In the genomic region with DNA sequence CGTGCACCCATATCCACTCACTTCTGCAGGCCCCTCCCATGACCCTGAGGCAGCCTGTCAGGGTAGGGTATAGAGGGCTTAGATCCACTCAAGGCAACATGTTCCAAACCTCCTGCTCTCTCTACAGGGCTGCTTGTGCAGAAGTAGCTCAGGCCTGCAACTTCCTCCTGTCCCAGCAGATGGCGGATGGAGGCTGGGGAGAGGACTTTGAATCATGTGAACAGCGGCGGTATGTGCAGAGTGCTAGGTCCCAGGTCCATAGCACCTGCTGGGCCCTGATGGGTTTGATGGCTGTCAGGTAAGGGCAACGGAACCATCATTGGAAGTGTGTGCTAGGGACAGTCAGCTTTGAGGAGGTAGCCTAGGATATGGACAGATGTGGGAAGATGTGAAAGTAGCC, we compare ENCODE assay signal across 13 mouse cellular contexts. TPM values are rescaled to one million over a fixed set of nuclear protein-coding genes. Genes with fewer than 3 reads are reported as not detected.
A peak's percentile ranks its signal among the peaks of the same experiment; 100 is the strongest.
DNase-seq lines count a peak whose midpoint lies in the region; ATAC-seq and TF ChIP-seq lines count a peak whose summit lies in the region.
"Had no signal": no experiment of that assay in that cellular context is flagged by ENCODE, and none has a peak within 500 bp of the region (broad histone marks: within the 10 kb centered on the region; RNA-seq: fewer than 3 reads in every experiment).

No protein-coding gene starts in this region.

- no peaks in the 10 kb centered on the region for H3K9me3 ChIP-seq in kidney, postnatal 0 days (replicated peaks; ENCODE audit: low read length)
- no peaks in the 10 kb centered on the region for H3K9me3 ChIP-seq in midbrain, postnatal 0 days (ENCODE audit: low read length)
- H3K9me3 ChIP-seq in midbrain, embryonic 16.5 days (replicated peaks; ENCODE audit: control insufficient read depth, low read length, poor library complexity, severe bottlenecking): no peaks in the 10 kb centered on the region
- H3K9me3 ChIP-seq: limb, embryonic 12.5 days had no signal

- peak; percentile 11 for DNase-seq in embryo, embryonic 10.5 days (ENCODE audit: low spot score)
- DNase-seq in embryo, embryonic 11 days: no peak
- DNase-seq in kidney, postnatal 0 days (ENCODE audit: low spot score): no peak
- DNase-seq in kidney, adult 11 months: no peak
- DNase-seq in midbrain, postnatal 0 days (ENCODE audit: low spot score): peak; percentile 5
- peak; percentile 7 for DNase-seq in lung, postnatal 14 days
- DNase-seq: B cell, adult 2 months; gastrocnemius, postnatal 25 days had no signal

- H3K4me1 ChIP-seq in kidney, postnatal 0 days (replicated peaks; ENCODE audit: insufficient read depth, low read length): no peaks in the 10 kb centered on the region
- no peaks in the 10 kb centered on the region for H3K4me1 ChIP-seq in midbrain, postnatal 0 days (ENCODE audit: insufficient read depth, low read length)
- H3K4me1 ChIP-seq in midbrain, embryonic 16.5 days (ENCODE audit: control insufficient read depth, insufficient read depth, low read length): no peaks in the 10 kb centered on the region
- H3K4me1 ChIP-seq: limb, embryonic 12.5 days had no signal

- no peak for ATAC-seq in kidney, postnatal 0 days (replicated peaks; ENCODE audit: low FRiP score, low read depth)
- ATAC-seq in midbrain, postnatal 0 days (ENCODE audit: low FRiP score): no peak
- no peak for ATAC-seq in midbrain, embryonic 16.5 days
- no peak for ATAC-seq in granulocyte monocyte progenitor cell, adult 5-6 weeks (replicated peaks; ENCODE audit: poor library complexity, severe bottlenecking)

- no peak overlapping the region for H3K4me3 ChIP-seq in kidney, postnatal 0 days (replicated peaks; ENCODE audit: low read depth, low read length)
- no peak overlapping the region for H3K4me3 ChIP-seq in midbrain, postnatal 0 days (ENCODE audit: low read depth, low read length)
- H3K4me3 ChIP-seq in midbrain, embryonic 16.5 days (ENCODE audit: low read depth, low read length): no peak overlapping the region
- H3K4me3 ChIP-seq: erythroblast, embryonic 14.5 days; limb, embryonic 12.5 days had no signal

- 89% methylated on average over 5 of the region's 5 CpGs for WGBS in kidney, postnatal 0 days
- WGBS in midbrain, postnatal 0 days: 87% methylated on average over 5 of the region's 5 CpGs
- 91% methylated on average over 5 of the region's 5 CpGs for WGBS in midbrain, embryonic 16.5 days

- no peak overlapping the region for H3K27ac ChIP-seq in kidney, postnatal 0 days
- H3K27ac ChIP-seq in midbrain, postnatal 0 days (ENCODE audit: low read depth, low read length): no peak overlapping the region
- H3K27ac ChIP-seq in midbrain, embryonic 16.5 days (ENCODE audit: low read length): no peak overlapping the region
- H3K27ac ChIP-seq: limb, embryonic 12.5 days had no signal

- peaks cover 57% of the 10 kb centered on the region for H3K36me3 ChIP-seq in kidney, postnatal 0 days (ENCODE audit: insufficient read depth, low read length)
- H3K36me3 ChIP-seq in midbrain, postnatal 0 days (ENCODE audit: insufficient read depth, low read length): peaks cover 89% of the 10 kb centered on the region
- peaks cover 67% of the 10 kb centered on the region for H3K36me3 ChIP-seq in midbrain, embryonic 16.5 days (ENCODE audit: control insufficient read depth, insufficient read depth, low read length)

- peak; percentile 56 for TF ChIP-seq CTCF in kidney, postnatal 0 days (IDR thresholded peaks at IDR 0.05; ENCODE audit: low read depth)
- TF ChIP-seq CTCF in midbrain, postnatal 0 days (IDR thresholded peaks at IDR 0.05): peak; percentile 66

- no peak overlapping the region for H3K9ac ChIP-seq in kidney, postnatal 0 days (ENCODE audit: low read depth, low read length)
- no peak overlapping the region for H3K9ac ChIP-seq in midbrain, postnatal 0 days (replicated peaks; ENCODE audit: low read length, poor library complexity, severe bottlenecking)
- H3K9ac ChIP-seq in midbrain, embryonic 16.5 days (ENCODE audit: low read depth, low read length): no peak overlapping the region
- H3K9ac ChIP-seq: limb, embryonic 12.5 days had no signal

- no peak overlapping the region for H3K4me2 ChIP-seq in kidney, postnatal 0 days (ENCODE audit: low read length)
- H3K4me2 ChIP-seq in midbrain, postnatal 0 days (ENCODE audit: low read depth, low read length, poor library complexity, severe bottlenecking): no peak overlapping the region
- H3K4me2 ChIP-seq in midbrain, embryonic 16.5 days (ENCODE audit: low read length): no peak overlapping the region
- H3K4me2 ChIP-seq: limb, embryonic 12.5 days had no signal

- H3K27me3 ChIP-seq in kidney, postnatal 0 days (ENCODE audit: insufficient read depth, low read length): no peaks in the 10 kb centered on the region
- H3K27me3 ChIP-seq in midbrain, postnatal 0 days (ENCODE audit: insufficient read depth, low read length): no peaks in the 10 kb centered on the region
- H3K27me3 ChIP-seq in midbrain, embryonic 16.5 days (ENCODE audit: control insufficient read depth, insufficient read depth, low read depth, low read length): no peaks in the 10 kb centered on the region
- H3K27me3 ChIP-seq: limb, embryonic 12.5 days had no signal

RNA-seq across cellular contexts. Expression of a gene that starts 11.6 kb away (rescaled TPM):
- not detected in 2 replicates for polyA plus RNA-seq in kidney, postnatal 0 days (2015; fragmentation: Nextera tagmentation; extraction: Ambion mirVana)
- total RNA-seq in midbrain, postnatal 0 days (2014; rRNA removed): not detected in 2 replicates
- not detected in 2 replicates for polyA plus RNA-seq in midbrain, postnatal 0 days (2015; fragmentation: Nextera tagmentation; extraction: Ambion mirVana)
- 0.16 TPM in 1 of 2 replicates, not detected in the other for polyA plus RNA-seq in midbrain, embryonic 16.5 days (2015; fragmentation: Nextera tagmentation; extraction: Ambion mirVana)
- total RNA-seq in granulocyte monocyte progenitor cell, adult 5-6 weeks (2014; fragmentation: Nextera tagmentation): not detected in 2 replicates
- total RNA-seq in granulocyte monocyte progenitor cell, adult 5-6 weeks (2017): not detected in 2 replicates
- total RNA-seq: gastrocnemius, postnatal 25 days had no signal
- polyA plus RNA-seq: erythroblast, embryonic 14.5 days; limb, embryonic 12.5 days; stomach, embryonic 16.5 days had no signal

RNA-seq across cellular contexts. Expression of a gene that starts 19.1 kb away (rescaled TPM):
- 13.0 and 16.6 TPM in 2 replicates for polyA plus RNA-seq in kidney, postnatal 0 days (2015; fragmentation: Nextera tagmentation; extraction: Ambion mirVana)
- 51.8 and 61.2 TPM in 2 replicates for total RNA-seq in midbrain, postnatal 0 days (2014; rRNA removed)
- 26.4 and 28.4 TPM in 2 replicates for polyA plus RNA-seq in midbrain, postnatal 0 days (2015; fragmentation: Nextera tagmentation; extraction: Ambion mirVana)
- 44.6 and 45.7 TPM in 2 replicates for polyA plus RNA-seq in midbrain, embryonic 16.5 days (2015; fragmentation: Nextera tagmentation; extraction: Ambion mirVana)
- total RNA-seq in granulocyte monocyte progenitor cell, adult 5-6 weeks (2014; fragmentation: Nextera tagmentation): 1.8 and 13.6 TPM in 2 replicates
- total RNA-seq in granulocyte monocyte progenitor cell, adult 5-6 weeks (2017): 4.9 and 5.7 TPM in 2 replicates

RNA-seq across cellular contexts. Expression of a gene that starts 25.0 kb away (rescaled TPM):
- 0.20 and 0.38 TPM in 2 replicates for polyA plus RNA-seq in kidney, postnatal 0 days (2015; fragmentation: Nextera tagmentation; extraction: Ambion mirVana)
- total RNA-seq in midbrain, postnatal 0 days (2014; rRNA removed): 0.33 TPM in 1 of 2 replicates, not detected in the other
- 0.07 and 0.09 TPM in 2 replicates for polyA plus RNA-seq in midbrain, postnatal 0 days (2015; fragmentation: Nextera tagmentation; extraction: Ambion mirVana)
- polyA plus RNA-seq in midbrain, embryonic 16.5 days (2015; fragmentation: Nextera tagmentation; extraction: Ambion mirVana): 0.09 TPM in 1 of 2 replicates, not detected in the other
- total RNA-seq in granulocyte monocyte progenitor cell, adult 5-6 weeks (2014; fragmentation: Nextera tagmentation): not detected in 2 replicates
- not detected in 2 replicates for total RNA-seq in granulocyte monocyte progenitor cell, adult 5-6 weeks (2017)
- total RNA-seq: gastrocnemius, postnatal 25 days had no signal
- polyA plus RNA-seq: erythroblast, embryonic 14.5 days; limb, embryonic 12.5 days had no signal

Comparison
In these comparisons a context has a peak if more than half of its experiments do, and no peak if none do; other contexts are left out.
1. DNase-seq: peak in embryo, embryonic 10.5 days (single experiment), midbrain, postnatal 0 days (single experiment) and lung, postnatal 14 days (single experiment); none in embryo, embryonic 11 days (single experiment), kidney, postnatal 0 days (single experiment) and kidney, adult 11 months (single experiment).